Mouse (Mus musculus) stomach, embryonic 16.5 days (tissue): ENCODE data around the gene Ston1. TPM values are rescaled to one million over a fixed set of nuclear protein-coding genes. Genes with fewer than 3 reads are reported as not detected.

ENCODE experiments used
- ATAC-seq: fragments of 200-750 bp; cut with Nextera tagmentation; 2 replicates; pipeline ENCODE4 v1.8.0; 2017; ENCODE audit warnings: moderate number of reproducible peaks, moderate TSS enrichment; ENCODE audit not compliant: insufficient read depth, low FRiP score
- H3K27ac ChIP-seq: fragments of 300-500 bp; sonication (generic); 2 replicates; pipeline ENCODE4 v1.5.1; 2014; ENCODE audit warnings: low read length
- H3K27me3 ChIP-seq: fragments of 300-500 bp; sonication (generic); 2 replicates; pipeline ENCODE4 v1.6.1; 2014; ENCODE audit warnings: low read length, control low read depth, mixed read lengths; ENCODE audit not compliant: control insufficient read depth, insufficient read depth
- H3K36me3 ChIP-seq: fragments of 300-500 bp; sonication (generic); 2 replicates; pipeline ENCODE4 v1.6.1; 2014; ENCODE audit warnings: low read length; ENCODE audit not compliant: control insufficient read depth, insufficient read depth
- H3K4me1 ChIP-seq: fragments of 300-500 bp; sonication (generic); 2 replicates; pipeline ENCODE4 v1.6.1; 2014; ENCODE audit warnings: low read length, control low read depth, mixed read lengths; ENCODE audit not compliant: control insufficient read depth, insufficient read depth
- H3K4me2 ChIP-seq: fragments of 300-500 bp; sonication (generic); 2 replicates; pipeline ENCODE4 v1.6.1; 2014; ENCODE audit warnings: low read depth, low read length, mixed read lengths
- H3K4me3 ChIP-seq: fragments of 300-500 bp; sonication (generic); replicated peaks from 2 replicates; pipeline ENCODE4 v1.5.1; 2014; ENCODE audit warnings: mild to moderate bottlenecking, low read length
- H3K9ac ChIP-seq: fragments of 300-500 bp; sonication (generic); 2 replicates; pipeline ENCODE4 v1.6.1; 2014; ENCODE audit warnings: low read length
- H3K9me3 ChIP-seq: fragments of 300-500 bp; sonication (generic); replicated peaks from 2 replicates; pipeline ENCODE4 v1.6.1; 2016; ENCODE audit warnings: low read length, control low read depth; ENCODE audit not compliant: control insufficient read depth
- WGBS: fragments of 180-500 bp; shearing (Covaris S2); extraction: QIAGEN DNeasy Blood & Tissue Kit; methylation state at CpG from one replicate; pipeline ENCODE4 v1.1.7; 2014; 5-methylcytosine and 5-hydroxymethylcytosine counted together
- polyA plus RNA-seq: library from polyadenylated mRNA; unstranded; fragments of >200 nt; fragmentation: Nextera tagmentation; extraction: Ambion mirVana; gene quantifications from 2 replicates; pipeline ENCODE4 v1.2.1, GENCODE M21; 2015

Gene Ston1
- polyA plus RNA-seq, result 2.5 and 5.3 TPM in 2 replicates

GRCm38 (mm10) chr17:88597222-88598055 is at the start of gene Ston1:
TSS of gene Ston1 (plus strand) at chr17:88597684.
- Histone ChIP-seq H3K4me2 (peak within 1 kb of the TSS; percentile 87), H3K4me1 (peaks cover 27% of the 10 kb centered on the region), H3K9me3 (no peaks in the 10 kb centered on the region), H3K4me3 (peak within 1 kb of the TSS; percentile 66), H3K36me3 (no peaks in the 10 kb centered on the region), H3K27me3 (no peaks in the 10 kb centered on the region), H3K27ac (peak within 1 kb of the TSS; percentile 95), H3K9ac (peak within 1 kb of the TSS; percentile 83)
- ATAC-seq, result peak; percentile 87
- under 1% methylated on average over 38 of the region's 41 CpGs for WGBS

GRCm38 (mm10) chr17:88549411-88550191 is 47.9 kb upstream of the Ston1 start:
- no peaks in the 10 kb centered on the region for H3K27me3 ChIP-seq
- no peak for ATAC-seq
- no peak overlapping the region for H3K27ac ChIP-seq
- WGBS, result 80% methylated on average over 24 of the region's 24 CpGs
- no peak overlapping the region for H3K4me2 ChIP-seq
- peaks cover 7% of the 10 kb centered on the region; the same call in 1 of the 2 replicates for H3K4me1 ChIP-seq
- no peaks in the 10 kb centered on the region for H3K9me3 ChIP-seq
- H3K4me3 ChIP-seq, result no peak overlapping the region
- H3K9ac ChIP-seq, result no peak overlapping the region
- peaks cover 15% of the 10 kb centered on the region for H3K36me3 ChIP-seq

- no peak for ATAC-seq
- Histone ChIP-seq H3K27ac (no peak overlapping the region), H3K4me3 (no peak overlapping the region), H3K36me3 (peaks cover 13% of the 10 kb centered on the region), H3K27me3 (no peaks in the 10 kb centered on the region), H3K9ac (no peak overlapping the region), H3K4me2 (no peak overlapping the region), H3K9me3 (no peaks in the 10 kb centered on the region), H3K4me1 (peaks cover 7% of the 10 kb centered on the region; the same call in 1 of the 2 replicates)
- WGBS, result 67% methylated on average over 5 of the region's 5 CpGs
These were observed 47.1 kb upstream of the Ston1 start for GRCm38 (mm10) chr17:88550351-88550750.

- ATAC-seq, result no peak
- Histone ChIP-seq H3K9me3 (no peaks in the 10 kb centered on the region), H3K9ac (no peak overlapping the region), H3K27me3 (no peaks in the 10 kb centered on the region), H3K36me3 (peaks cover 17% of the 10 kb centered on the region), H3K4me1 (peaks cover 7% of the 10 kb centered on the region; the same call in 1 of the 2 replicates), H3K27ac (no peak overlapping the region; the same call in 1 of the 2 replicates), H3K4me3 (no peak overlapping the region), H3K4me2 (no peak overlapping the region)
- 52% methylated on average over 10 of the region's 10 CpGs for WGBS
These were observed 46.2 kb upstream of the Ston1 start for GRCm38 (mm10) chr17:88550981-88551940.

GRCm38 (mm10) chr17:88552556-88552955 is 44.9 kb upstream of the Ston1 start:
- Histone ChIP-seq H3K27ac (peak overlapping the region; percentile 10; the same call in 1 of the 2 replicates), H3K9ac (no peak overlapping the region), H3K4me2 (no peak overlapping the region), H3K4me1 (peaks cover 7% of the 10 kb centered on the region; the same call in 1 of the 2 replicates), H3K4me3 (no peak overlapping the region), H3K27me3 (no peaks in the 10 kb centered on the region), H3K9me3 (no peaks in the 10 kb centered on the region), H3K36me3 (peaks cover 17% of the 10 kb centered on the region)
- WGBS, result 30% methylated on average over 6 of the region's 6 CpGs
- no peak for ATAC-seq

- WGBS, result 37% methylated on average over 8 of the region's 8 CpGs
- H3K9me3 ChIP-seq, result no peaks in the 10 kb centered on the region
- no peak for ATAC-seq
- H3K4me2 ChIP-seq, result no peak overlapping the region
- peak overlapping the region; percentile 10; the same call in 1 of the 2 replicates for H3K27ac ChIP-seq
- no peak overlapping the region for H3K9ac ChIP-seq
- H3K4me1 ChIP-seq, result peaks cover 7% of the 10 kb centered on the region
- H3K36me3 ChIP-seq, result peaks cover 17% of the 10 kb centered on the region; the same call in 1 of the 2 replicates
- no peaks in the 10 kb centered on the region for H3K27me3 ChIP-seq
- no peak overlapping the region for H3K4me3 ChIP-seq
These were observed 44.5 kb upstream of the Ston1 start for GRCm38 (mm10) chr17:88553001-88553449.

- H3K4me2 ChIP-seq, result no peak overlapping the region
- no peak overlapping the region for H3K9ac ChIP-seq
- no peaks in the 10 kb centered on the region for H3K27me3 ChIP-seq
- no peaks in the 10 kb centered on the region for H3K9me3 ChIP-seq
- peaks cover 7% of the 10 kb centered on the region for H3K4me1 ChIP-seq
- no peak overlapping the region; the same call in 1 of the 2 replicates for H3K27ac ChIP-seq
- H3K4me3 ChIP-seq, result no peak overlapping the region
- H3K36me3 ChIP-seq, result peaks cover 17% of the 10 kb centered on the region; the same call in 1 of the 2 replicates
- ATAC-seq, result no peak
- WGBS, result 84% methylated on average over 11 of the region's 11 CpGs
These were observed 43.9 kb upstream of the Ston1 start for GRCm38 (mm10) chr17:88553473-88554087.

- Histone ChIP-seq H3K9me3 (no peaks in the 10 kb centered on the region), H3K4me1 (peaks cover 7% of the 10 kb centered on the region), H3K36me3 (peaks cover 11% of the 10 kb centered on the region; the same call in 1 of the 2 replicates), H3K9ac (no peak overlapping the region), H3K4me3 (no peak overlapping the region), H3K27ac (no peak overlapping the region), H3K4me2 (no peak overlapping the region), H3K27me3 (no peaks in the 10 kb centered on the region)
- 85% methylated on average over 13 of the region's 13 CpGs for WGBS
- ATAC-seq, result no peak
These were observed 41.3 kb upstream of the Ston1 start for GRCm38 (mm10) chr17:88556176-88556575.
